ENCODE assay signal across 15 mouse cellular contexts in genomic region chr19:53191867-53192487, GRCm38 (mm10). TPM values are rescaled to one million over a fixed set of nuclear protein-coding genes. Genes with fewer than 3 reads are reported as not detected.
DNase-seq lines count a peak whose midpoint lies in the region; ATAC-seq and TF ChIP-seq lines count a peak whose summit lies in the region.
"Had no signal": no experiment of that assay in that cellular context is flagged by ENCODE, and none has a peak within 500 bp of the region (broad histone marks: within the 10 kb centered on the region; RNA-seq: fewer than 3 reads in every experiment).

No protein-coding gene starts in this region.

- no peak overlapping the region for H3K4me2 ChIP-seq in kidney, embryonic 15.5 days
- peak overlapping the region; percentile 18 for H3K4me2 ChIP-seq in myocyte (ENCODE audit: low read depth)
- H3K4me2 ChIP-seq in midbrain, embryonic 14.5 days (ENCODE audit: low read length) = no peak overlapping the region
- H3K4me2 ChIP-seq: midbrain, embryonic 11.5 days had no signal

- H3ac ChIP-seq in myocyte (ENCODE audit: control insufficient read depth, insufficient read length) = no peak overlapping the region

- DNase-seq in kidney, adult 18-20 months = no peak
- peak; percentile 67 for DNase-seq in liver
- no peak for DNase-seq in cerebellum, adult 8-10 months
- DNase-seq in midbrain, embryonic 14.5 days = no peak
- DNase-seq in layer of hippocampus, adult 8-10 months (ENCODE audit: low spot score in 2 of 2) = no peak
- DNase-seq: adrenal gland, postnatal 36 days; kidney, postnatal 14 days; thymus, postnatal 14 days had no signal

- H3K4me1 ChIP-seq in kidney, embryonic 15.5 days = peaks cover 7% of the 10 kb centered on the region; the same call in 1 of the 2 replicates
- no peaks in the 10 kb centered on the region for H3K4me1 ChIP-seq in midbrain, embryonic 14.5 days (ENCODE audit: control insufficient read depth, insufficient read depth, low read length)

- WGBS in kidney, embryonic 15.5 days = 46% methylated on average over 6 of the region's 6 CpGs
- WGBS in midbrain, embryonic 14.5 days = 80% methylated on average over 6 of the region's 6 CpGs

- no peaks in the 10 kb centered on the region for H3K36me3 ChIP-seq in kidney, embryonic 15.5 days
- H3K36me3 ChIP-seq in myocyte (ENCODE audit: control insufficient read depth, insufficient read depth) = no peaks in the 10 kb centered on the region
- no peaks in the 10 kb centered on the region for H3K36me3 ChIP-seq in midbrain, embryonic 14.5 days (ENCODE audit: control insufficient read depth, insufficient read depth, low read length)

- no peaks in the 10 kb centered on the region for H3K79me2 ChIP-seq in myocyte (ENCODE audit: control insufficient read depth, insufficient read depth)

- no peak for TF ChIP-seq POLR2A in myocyte (IDR thresholded peaks at IDR 0.05; ENCODE audit: insufficient read length, low read depth)

- no peak overlapping the region for H3K9ac ChIP-seq in kidney, embryonic 15.5 days
- H3K9ac ChIP-seq in midbrain, embryonic 14.5 days (replicated peaks; ENCODE audit: low read length) = no peak overlapping the region

- H3K27ac ChIP-seq in kidney, embryonic 15.5 days = no peak overlapping the region
- no peak overlapping the region for H3K27ac ChIP-seq in midbrain, embryonic 14.5 days (replicated peaks; ENCODE audit: low read depth, low read length)

- no peak overlapping the region for H3K4me3 ChIP-seq in kidney, embryonic 15.5 days (replicated peaks)
- no peak overlapping the region for H3K4me3 ChIP-seq in myocyte
- no peak overlapping the region for H3K4me3 ChIP-seq in midbrain, embryonic 14.5 days (replicated peaks; ENCODE audit: low read depth, low read length)
- H3K4me3 ChIP-seq: erythroblast, embryonic 14.5 days had no signal

- ATAC-seq in kidney, embryonic 15.5 days (replicated peaks; ENCODE audit: low FRiP score) = 0 out of 2 replicates have a peak, but pooled peaks have one; percentile 33
- peak; percentile 61 for ATAC-seq in erythroblast, adult 5-6 weeks (replicated peaks; ENCODE audit: low FRiP score, poor library complexity, severe bottlenecking)
- no peak for ATAC-seq in midbrain, embryonic 14.5 days (ENCODE audit: low FRiP score, low TSS enrichment)
- ATAC-seq: activated CD4-positive, CD25-positive, alpha-beta regulatory T cell, adult 4 months; CD4-positive, CD25-positive, alpha-beta regulatory T cell, adult 4 months had no signal

- H3K9me3 ChIP-seq in kidney, embryonic 15.5 days (replicated peaks) = no peaks in the 10 kb centered on the region
- H3K9me3 ChIP-seq in midbrain, embryonic 14.5 days (ENCODE audit: control insufficient read depth, low read length) = no peaks in the 10 kb centered on the region

- no peaks in the 10 kb centered on the region for H3K27me3 ChIP-seq in kidney, embryonic 15.5 days
- H3K27me3 ChIP-seq in myocyte (ENCODE audit: control insufficient read depth, insufficient read depth, insufficient read length) = no peaks in the 10 kb centered on the region
- no peaks in the 10 kb centered on the region for H3K27me3 ChIP-seq in midbrain, embryonic 14.5 days (ENCODE audit: control insufficient read depth, insufficient read depth, low read length)

TF ChIP-seq in myocyte, 11 proteins besides CTCF, POLR2A, EP300 and RAD21:
- TF ChIP-seq CEBPB (IDR thresholded peaks at IDR 0.05; ENCODE audit: insufficient read depth, poor library complexity, severe bottlenecking) (no peak), TCF3 (IDR thresholded peaks at IDR 0.05; ENCODE audit: insufficient read length, low read depth) (no peak), POLR2AphosphoS2 (IDR thresholded peaks at IDR 0.05; ENCODE audit: insufficient read length, low read depth) (no peak), MYOG (IDR thresholded peaks at IDR 0.05; ENCODE audit: control insufficient read depth in 1 of 3, insufficient read depth in 1 of 3, insufficient read length in 2 of 3, low read depth in 2 of 3) (no peak), MYOD1 (IDR thresholded peaks at IDR 0.05; ENCODE audit: control insufficient read depth in 1 of 3, insufficient read length in 2 of 3, low read depth in 2 of 3) (no peak), TCF12 (IDR thresholded peaks at IDR 0.05; ENCODE audit: insufficient read depth, poor library complexity, severe bottlenecking) (no peak), SRF (IDR thresholded peaks at IDR 0.05; ENCODE audit: control insufficient read depth, insufficient read length, low read depth) (no peak), E2F4 (IDR thresholded peaks at IDR 0.05; ENCODE audit: insufficient read depth) (no peak), MAX (IDR thresholded peaks at IDR 0.05; ENCODE audit: low read depth) (no peak), REST (IDR thresholded peaks at IDR 0.05; ENCODE audit: insufficient read depth, insufficient read length) (no peak), USF1 (IDR thresholded peaks at IDR 0.05; ENCODE audit: low read depth) (no peak)

RNA-seq across cellular contexts. Expression of gene Add3, which starts 51.7 kb away (rescaled TPM):
- 80.1 and 85.6 TPM in 2 replicates for polyA plus RNA-seq in kidney, embryonic 15.5 days (2015; fragmentation: Nextera tagmentation; extraction: Ambion mirVana)
- 38.0 and 46.8 TPM in 2 replicates for total RNA-seq in erythroblast, adult 5-6 weeks (2015; ENCODE audit: low replicate concordance)
- total RNA-seq in erythroblast, adult 5-6 weeks (2017; ENCODE audit: low replicate concordance) = 35.1 and 35.5 TPM in 2 replicates
- 8.3 TPM for polyA plus RNA-seq in myocyte (2012; fragmentation: generic; extraction: Trizol)
- 14.8 and 28.6 TPM in 2 replicates for polyA plus RNA-seq in midbrain, embryonic 14.5 days (2014; fragmentation: Nextera tagmentation; extraction: Ambion mirVana)
- total RNA-seq in layer of hippocampus, adult 8-10 months (2022) = 100 to 1,000 TPM; 121 to 162 (median 144) TPM
